Mouse (Mus musculus) c-Kit-positive CD71-negative TER-119-negative erythroid progenitor cells, embryonic 14.5 days (primary cell): Measurements from ENCODE around the gene Pde4dip.

Experiments used
- DNase-seq: peaks from one replicate; pipeline ENCODE4 v3.0.0-alpha.2; 2013; ENCODE audit warnings: low read depth

Gene Pde4dip

DNA sequence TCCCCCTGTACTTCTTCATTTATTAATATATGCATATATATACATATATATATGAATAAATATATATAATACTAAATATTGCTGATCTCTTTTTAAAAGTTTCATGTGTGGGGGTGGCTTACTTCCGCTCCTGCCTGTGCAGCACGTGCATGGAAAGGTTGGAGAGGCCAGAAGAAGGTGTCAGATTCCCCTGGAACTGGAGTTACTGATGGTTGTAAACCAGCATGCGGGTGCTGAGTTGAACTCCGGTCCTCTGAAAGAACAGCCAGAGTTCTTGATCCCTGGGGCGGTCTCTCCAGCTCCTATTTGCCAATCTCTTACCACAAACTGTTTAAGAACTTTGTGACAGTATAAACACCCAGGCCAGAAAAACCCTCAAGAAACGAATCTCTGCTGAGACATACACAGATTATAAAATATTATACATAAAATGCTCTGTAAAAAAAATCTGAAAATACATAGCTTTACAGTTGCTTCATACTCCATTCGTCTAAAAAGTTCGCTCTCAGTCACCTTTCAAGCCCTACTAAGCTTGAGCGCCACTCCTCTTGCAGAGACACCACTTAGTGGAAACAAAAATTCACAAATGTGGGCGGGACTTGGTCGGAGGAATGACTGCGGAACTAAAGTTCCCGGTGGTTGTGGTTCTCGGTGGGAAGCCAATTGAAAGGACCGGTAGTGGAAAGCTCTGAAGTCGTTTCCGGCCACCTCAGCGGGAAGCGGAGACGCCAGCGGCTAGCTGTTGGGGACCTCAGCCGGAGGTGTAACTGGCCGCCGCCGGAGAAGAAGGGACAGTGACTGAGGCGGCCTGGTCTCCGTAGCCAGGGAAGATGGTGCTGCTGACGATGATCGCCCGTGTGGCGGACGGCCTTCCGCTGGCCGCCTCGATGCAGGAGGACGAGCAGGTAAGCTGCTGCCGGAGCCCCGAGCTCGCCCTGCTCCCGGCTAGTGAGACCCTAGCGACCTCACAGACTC is 12.3 kb upstream of the Pde4dip start, which contains the start of gene Sec22b:
TSS of gene Sec22b (plus strand) at position 675 of the 975 bp plus-strand sequence.
- peak; percentile 91 for DNase-seq

DNA sequence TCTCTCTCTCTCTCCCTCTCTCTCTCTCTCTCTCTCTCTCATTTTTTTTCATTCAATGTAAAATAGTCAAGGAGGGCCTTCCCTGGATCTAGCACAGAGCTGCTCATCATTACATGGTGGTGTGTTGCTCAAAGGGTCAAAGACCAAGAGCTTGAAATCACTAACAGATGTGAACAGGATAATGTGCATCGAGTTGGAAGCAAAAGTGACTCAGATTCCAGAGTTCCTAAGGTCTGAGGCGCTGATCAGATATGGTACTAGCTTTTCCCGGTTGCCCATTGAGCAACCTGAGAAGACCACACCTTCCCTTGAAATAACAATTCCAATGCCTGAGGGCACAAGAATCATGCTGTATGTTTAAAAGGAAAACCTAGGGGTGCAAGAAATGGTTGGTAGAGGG is 9.9 kb upstream of the Pde4dip start:
- no peak for DNase-seq

DNA sequence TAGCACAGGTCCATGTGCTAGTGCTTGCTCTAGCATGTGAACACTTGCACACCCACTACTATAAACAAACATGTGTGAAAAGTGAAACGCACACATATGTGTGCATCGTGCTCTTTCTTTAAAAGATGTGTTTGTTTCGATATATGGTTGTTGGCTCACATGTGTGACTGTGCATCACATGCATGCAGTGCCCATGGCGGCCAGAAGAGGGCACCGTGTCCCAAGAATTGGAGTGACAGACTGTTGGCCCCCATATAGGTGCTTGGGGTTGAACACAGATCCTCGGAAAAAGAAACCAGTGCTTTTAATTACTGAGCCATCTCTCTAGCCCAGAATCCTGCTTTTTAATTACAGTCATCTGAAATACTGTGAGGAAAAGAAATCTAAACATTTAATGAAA is 6.2 kb upstream of the Pde4dip start:
- DNase-seq: peak; percentile 26

DNA sequence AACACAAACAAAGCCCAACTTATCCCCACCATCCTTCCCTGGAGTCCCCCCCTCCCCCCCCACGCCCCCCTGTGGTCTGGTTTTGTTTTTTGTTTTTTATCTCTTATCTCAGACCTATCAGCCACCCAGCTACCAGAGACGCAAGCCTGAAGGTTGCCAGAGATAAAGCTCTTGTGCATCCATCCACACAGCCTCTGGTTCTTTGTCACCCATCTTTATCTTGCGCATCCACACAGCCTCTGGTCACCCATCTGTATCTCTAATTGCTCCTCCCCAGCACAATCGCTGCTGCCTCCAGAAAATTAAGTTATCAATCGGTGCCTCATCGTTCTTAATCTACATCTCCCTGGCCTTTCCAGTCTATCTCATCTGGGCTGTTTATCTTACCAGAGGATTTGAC is 1.7 kb upstream of the Pde4dip start:
- DNase-seq: no peak

DNA sequence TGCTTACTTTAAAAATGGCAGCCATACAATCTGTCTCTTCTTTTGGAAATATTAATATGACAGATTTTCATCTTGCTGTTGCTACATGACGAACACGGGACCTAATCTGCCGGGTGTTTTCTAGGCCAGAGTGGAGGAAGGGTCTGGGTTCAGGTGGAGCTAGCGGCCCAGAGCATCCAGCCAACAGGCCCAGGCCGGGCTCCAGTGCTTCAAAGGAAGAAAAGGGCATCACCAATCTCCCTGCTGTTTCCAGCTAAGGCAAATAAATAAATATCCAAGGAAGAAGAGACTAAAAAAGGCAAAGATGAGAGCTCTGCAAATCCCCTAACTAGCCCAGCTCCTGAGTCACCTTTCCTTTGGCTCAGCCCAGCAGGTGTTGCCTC is 731 bp downstream of the Pde4dip start:
- DNase-seq: no peak

DNA sequence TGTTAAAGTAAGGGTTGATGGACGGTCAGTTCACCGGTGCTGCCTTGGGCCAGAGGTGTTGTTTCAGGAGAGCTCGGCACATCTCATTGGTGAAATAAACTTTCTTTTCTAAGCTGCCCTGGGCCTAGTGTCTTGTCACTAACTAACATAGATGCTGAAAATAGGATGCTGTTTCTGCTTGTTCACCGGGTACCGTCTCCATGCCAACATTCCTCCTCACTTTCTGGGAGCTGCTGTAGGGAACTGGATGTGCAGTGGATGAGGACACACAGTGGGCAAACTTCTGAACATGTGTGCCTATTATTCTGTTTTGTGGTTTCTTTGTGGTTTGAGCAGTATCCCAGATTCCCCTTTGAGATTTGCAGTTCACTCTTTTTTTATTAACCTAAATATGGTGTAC is 6.9 kb downstream of the Pde4dip start:
- no peak for DNase-seq

DNA sequence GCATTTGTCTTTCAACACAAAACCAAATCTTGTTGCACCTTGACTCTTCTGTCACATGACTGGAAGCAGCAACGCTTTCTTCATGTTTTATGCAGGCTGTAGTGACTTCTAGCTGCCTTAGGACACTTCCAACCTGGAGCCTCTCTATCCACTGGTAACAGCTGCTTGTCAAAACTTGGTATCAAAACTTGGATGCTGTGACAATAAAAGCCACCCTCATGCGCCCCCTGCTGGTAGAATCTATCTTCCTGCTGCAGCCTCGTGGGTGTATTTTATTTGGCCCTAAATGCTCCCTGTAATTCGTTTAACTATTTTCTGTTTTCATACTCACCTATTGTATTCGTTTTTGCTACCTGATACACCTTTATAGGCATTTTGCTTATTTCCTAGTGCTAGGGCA is 9.3 kb downstream of the Pde4dip start:
- DNase-seq: peak; percentile 53

DNA sequence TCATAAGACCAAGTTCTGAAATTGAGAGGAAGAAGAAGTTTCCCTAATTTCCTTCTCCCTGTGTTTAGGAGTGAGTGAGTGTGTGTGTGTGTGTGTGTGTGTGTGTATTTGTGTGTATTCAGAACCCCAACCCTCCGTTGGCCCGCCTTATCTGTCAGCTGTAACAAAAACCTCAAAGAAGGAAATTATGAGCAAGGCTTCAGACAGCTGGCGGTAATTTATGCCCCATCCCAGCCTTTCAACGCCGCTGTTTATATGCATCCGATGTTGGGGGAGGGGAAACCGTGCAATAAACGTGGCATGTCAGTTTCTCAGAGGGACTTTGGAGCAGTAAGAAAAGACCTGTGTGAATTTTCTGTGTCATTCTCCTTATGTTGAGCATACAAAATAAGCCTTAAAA is 12.2 kb downstream of the Pde4dip start:
- no peak for DNase-seq

DNA sequence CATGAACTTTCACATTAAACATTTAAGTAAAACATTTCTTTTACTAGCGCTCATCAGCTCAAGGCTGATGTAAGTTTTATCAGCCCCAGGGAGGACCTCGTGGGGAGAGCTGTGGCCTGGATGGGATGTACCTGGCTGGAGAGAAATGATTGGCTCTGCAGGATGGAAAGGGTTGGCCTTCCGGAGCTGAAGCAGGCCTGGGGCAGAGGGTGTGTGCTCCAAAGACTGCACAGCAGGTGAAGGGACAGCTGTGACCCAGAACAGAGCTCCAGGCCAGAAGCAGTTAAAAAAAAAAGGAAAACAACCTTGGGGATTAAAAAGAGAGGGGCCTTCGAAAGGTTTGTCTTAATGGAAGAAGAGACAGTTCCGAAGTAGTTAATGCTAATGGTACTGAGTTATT is 13.7 kb downstream of the Pde4dip start:
- no peak for DNase-seq

DNA sequence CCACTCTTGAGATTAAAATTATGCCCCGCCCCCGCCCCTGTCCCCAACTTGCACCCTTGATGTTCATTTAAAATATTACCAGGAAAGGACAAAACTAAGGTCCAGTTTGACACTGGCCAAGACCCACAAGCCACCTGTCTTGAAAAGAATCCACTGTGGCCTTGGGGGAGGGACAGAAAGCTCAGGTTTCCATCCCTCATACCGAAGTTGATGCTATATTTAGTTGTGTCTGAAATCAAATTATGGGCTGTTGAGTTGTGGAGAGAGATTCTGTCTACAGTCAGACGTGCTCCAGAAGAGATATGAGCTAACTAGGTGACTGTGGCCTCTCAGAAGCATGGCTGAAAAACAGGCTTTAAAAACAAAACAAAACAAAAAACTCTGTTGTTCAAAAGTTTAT is 18.8 kb downstream of the Pde4dip start:
- DNase-seq: no peak

DNA sequence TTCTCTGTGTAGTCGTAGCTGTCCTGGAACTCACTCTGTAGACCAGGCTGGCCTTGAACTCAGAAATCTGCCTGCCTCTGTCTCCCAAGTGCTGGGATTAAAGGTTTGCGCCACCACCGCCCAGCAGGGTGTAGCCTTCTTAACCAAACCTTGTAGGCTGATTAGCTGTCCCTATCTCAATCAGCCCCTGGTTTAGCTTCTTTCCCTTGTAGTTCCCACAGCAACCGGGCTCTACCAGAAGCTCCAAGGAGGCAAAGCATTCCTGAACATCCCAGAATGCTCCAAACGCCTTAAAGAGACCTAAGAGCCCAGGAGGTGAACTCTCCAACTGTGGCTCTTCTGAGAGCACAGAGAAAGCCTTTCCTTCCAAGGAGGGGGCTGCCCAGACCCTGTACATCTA is 19.8 kb downstream of the Pde4dip start:
- no peak for DNase-seq

DNA sequence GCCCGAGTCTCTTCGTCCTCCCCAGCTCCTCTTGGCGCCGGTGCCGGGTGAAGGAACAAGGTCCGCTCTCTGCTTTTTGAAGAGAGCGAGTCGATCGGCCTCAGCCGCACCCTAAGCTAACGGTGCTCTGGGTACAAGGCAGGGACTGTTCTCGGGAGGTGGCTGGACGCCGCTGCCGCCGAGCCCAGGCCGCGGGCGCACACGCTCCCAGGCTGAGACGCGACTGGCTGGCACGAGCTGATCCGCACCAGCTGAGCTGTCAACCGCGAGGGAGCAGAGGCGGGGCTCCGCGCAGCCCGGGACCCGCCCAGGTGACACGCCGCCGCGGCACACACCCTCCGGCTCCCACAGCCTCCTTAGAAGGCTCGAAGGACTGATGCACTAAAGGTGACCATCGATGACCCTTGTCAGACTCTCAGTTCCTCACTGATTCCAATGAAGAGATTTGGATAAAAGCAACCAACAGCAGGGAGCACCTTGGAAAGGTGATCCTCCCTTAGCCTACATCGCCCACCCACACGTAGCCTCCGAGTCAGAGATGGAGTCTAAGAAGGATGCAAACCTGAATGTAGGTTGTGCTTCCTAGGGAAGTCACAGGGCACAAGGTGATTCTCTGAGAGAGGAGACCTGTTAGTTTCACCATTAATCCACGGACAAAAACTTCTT is 20.4 kb downstream of the Pde4dip start:
- peak; percentile 33 for DNase-seq

DNA sequence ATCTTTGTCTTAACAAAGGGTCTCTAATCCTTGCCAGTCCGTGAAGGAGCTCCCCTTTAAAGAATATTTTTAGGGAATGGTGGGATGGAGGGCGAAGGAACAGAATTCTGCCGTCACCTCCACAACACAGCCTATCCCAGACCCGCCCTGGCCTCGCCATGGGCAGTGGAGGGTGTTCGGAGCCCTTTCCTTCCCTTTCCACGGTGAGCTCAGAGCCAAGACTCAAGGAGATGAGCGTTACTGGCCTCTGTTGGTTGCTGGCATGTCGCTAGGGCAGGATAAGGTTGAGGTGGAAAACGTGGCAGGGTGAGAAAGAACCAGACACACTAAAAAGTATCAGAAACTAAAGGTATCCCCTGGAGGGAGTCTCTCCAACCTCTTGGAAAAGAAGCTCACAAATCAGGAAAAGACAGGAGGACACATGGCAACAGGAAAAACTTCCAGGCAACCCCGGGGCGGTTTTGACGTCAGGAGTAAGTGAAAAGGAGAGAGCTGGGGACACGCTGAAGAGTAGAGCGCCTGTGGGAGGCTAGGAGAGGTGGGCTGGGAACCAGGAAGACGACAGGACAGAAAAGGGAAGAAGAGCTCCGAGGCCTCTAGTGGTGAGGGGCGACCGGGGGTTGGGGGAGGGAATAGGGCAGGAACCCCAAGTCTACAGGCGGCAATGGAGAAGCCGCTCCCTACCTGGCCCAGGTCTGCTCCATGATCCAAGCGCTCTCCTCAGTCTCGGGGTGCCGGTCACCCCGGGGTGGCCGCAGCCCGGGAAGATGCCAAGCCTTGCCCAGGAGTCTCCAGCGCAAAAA is 21.1 kb downstream of the Pde4dip start:
- DNase-seq: no peak

DNA sequence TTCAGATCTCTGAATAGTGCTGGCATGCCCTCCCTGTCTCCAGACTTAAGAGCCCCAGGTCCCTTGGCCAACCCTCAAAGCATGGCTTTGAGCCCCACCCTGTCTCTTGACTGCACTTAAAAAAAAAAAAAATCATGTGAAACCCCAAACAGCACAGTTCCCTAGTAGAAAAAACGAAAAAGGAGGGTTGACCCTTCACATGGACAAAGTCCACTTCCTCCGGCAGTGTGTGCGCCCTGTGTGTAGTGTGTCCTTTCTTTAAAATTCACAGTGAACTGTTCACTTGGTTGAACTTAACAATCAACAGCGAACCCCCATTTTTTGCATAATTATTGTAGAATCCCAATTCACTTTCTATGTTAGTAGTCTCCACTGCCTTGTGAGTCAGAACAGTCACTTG is 21.8 kb downstream of the Pde4dip start:
- no peak for DNase-seq

DNA sequence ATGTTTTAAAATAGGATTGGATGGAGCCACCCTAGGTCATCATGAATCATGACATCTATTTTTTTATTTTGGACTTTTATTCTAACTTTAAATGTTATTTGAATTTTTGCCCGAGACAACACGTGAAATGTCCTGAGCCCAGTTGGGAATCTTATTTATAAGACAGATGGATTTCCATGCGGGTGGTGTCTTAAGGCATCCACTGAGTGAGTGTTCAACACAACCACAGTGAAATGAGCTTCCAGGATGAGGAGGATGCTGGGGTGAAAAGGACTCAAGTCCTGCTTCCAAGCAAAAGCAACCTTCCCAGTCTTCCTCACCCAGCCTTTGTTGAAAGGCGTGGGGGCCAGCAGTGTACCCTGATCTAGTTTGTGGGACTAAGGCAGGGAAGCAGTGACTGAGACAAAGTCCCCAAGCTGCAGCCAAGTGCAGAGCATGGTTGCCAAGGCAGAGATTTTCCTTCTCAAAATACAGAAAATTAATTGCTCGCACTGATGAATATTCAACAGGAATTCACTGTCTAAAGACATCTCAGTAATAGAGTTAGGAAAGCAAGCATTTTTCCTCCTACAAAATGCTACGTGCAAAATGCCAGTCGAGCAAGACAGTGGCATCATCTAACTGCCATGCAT is 27.6 kb downstream of the Pde4dip start:
- DNase-seq: no peak

DNA sequence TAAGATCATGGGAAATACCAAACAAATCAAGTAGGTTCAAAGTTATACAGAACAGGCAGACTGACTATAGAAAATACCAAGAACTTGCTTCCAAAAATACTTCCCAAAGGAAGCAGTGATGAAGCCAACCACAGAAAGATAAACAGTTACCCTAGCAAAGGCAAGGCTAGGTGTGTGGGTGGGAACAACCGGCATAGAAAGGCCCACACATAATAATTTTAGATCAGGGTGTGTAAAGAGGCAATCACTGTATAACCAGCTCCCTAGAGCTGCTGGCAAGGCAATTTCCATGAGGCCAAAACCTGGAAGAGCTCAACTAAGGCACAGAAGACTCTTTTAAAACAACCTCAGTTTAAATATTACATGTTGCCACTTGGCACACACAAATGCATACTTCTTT is 29.1 kb downstream of the Pde4dip start:
- DNase-seq: no peak

DNA sequence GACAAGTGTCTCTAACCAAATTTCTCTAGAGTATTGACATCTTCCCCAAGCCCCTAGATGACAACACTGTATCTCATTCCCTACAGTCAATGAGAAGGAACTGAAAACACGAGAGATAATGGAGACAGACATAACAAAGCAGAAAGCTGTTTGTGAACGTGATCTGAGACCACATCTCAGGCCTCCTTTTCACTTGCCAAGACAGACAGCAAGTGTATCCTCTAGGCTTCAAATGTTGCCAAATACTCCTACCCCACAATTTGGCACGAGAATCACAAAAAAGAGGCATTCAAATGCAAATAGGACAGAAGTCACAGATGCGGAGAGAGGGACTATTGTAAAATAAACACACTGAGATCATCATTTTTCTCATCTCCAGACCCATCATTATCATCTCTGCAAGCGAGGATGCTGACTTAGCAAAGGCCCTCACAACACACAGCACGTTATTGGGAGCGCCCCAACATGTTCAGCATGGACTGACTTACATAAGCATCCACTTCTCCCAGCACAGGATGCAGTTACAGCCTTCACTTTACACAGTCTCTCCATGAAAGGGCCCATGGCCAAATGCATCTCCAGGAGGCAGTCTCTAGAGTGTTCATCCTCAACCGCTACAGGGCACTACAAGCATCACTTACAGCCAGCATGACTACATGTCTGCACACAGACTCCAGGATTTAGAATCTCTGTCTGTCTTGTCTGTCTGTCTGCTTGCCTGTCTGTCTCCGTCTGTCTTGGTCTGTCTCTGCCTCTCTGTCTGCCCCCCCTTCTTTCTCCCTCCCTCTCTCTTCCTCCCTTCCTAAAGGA is 33.7 kb downstream of the Pde4dip start:
- DNase-seq: no peak

DNA sequence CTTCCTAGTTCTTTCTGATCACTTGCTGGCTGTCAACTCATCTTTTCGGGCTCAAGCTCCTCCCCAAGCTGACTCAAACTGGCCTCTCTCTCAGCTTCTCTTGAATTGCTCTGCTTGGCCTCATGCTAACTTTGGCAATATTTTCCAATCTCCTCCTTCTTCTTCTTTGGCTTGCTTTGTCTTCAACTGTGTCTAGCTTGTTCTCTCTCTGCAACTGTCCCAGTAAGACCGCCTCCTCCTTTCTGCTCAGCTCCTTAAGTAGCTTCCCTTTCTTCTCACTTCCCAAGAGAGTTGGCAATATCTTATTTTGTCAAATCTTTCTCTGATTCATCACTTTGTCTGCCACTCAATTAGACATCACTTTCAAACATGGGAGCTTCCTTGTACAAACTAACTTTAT is 36.7 kb downstream of the Pde4dip start:
- no peak for DNase-seq

DNA sequence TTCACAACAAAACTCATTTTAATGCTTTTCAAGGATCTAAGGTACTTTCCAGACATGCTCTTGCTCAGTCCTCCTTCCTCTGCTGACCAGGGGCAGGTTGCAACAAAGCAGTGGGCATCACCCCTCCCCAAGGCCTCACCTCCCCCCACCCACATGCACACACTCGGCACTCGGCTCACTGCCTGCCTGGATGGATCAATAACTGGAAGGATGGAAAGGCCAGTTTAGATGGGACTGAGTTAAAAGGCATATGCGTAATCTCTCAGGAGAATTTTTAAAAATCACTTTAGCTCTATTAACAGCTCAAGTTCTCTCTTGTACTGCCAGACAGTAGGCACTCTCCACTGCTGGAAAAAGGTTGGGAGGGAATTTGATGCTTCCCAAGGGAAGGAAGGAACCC is 40.9 kb downstream of the Pde4dip start:
- DNase-seq: no peak

DNA sequence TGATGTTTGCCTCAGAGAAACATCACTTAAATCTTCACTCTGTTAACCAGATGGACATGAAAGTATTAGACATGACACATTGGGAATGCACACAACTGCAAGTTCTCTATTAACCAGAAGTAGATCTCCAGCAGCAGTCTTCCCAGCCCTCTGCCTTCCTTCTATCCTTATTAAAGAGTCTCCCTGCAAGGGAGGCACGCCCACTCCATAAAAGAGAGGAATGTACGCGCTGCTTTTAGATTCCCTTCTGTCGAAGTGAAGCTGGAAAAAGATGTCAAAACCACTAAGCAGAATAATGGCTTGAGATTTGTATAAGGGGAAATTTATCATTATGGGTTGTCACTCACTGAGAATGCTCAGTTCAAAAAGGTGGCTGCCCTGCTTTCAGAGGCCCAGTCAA is 42.1 kb downstream of the Pde4dip start:
- no peak for DNase-seq

DNA sequence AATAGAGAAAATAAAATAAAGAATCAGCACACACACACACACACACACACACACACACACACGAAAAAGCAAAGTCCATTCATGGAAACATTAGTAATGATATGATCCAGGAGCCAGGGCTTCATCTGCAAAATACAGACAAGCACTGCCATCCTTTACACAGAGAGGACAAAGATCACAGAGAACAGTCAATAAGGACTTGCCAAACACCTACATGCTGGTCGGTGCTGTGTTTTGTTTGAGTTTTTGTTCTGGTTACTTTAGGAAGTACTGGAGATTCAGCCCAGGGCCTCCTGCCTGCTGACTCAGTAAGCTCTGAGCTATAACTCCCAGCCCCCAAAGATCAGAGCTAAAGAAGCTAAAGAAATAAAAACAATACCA is 43.7 kb downstream of the Pde4dip start:
- DNase-seq: no peak
